Mouse (Mus musculus) spleen, adult 2 months (tissue): ENCODE measurements around the gene Dvl2. TPM values are rescaled to one million over a fixed set of nuclear protein-coding genes. Genes with fewer than 3 reads are reported as not detected.

ENCODE experiments used
- DNase-seq, 2 experiments: peaks; one replicate each; pipeline versions ENCODE4 v3.0.0 to v3.0.0-alpha.2; 2012 to 2021; ENCODE audit warnings: low spot score in 2 of 2, low read depth in 1 of 2
- H3K27ac ChIP-seq: fragments of 200-500 bp; 2 replicates; pipeline ENCODE4 v1.5.1; 2012; ENCODE audit warnings: low read length, inconsistent platforms; ENCODE audit not compliant: insufficient read depth
- H3K27me3 ChIP-seq: fragments of 200-500 bp; 2 replicates; pipeline ENCODE4 v1.6.1; 2012; ENCODE audit warnings: mild to moderate bottlenecking, moderate library complexity, low read length, inconsistent platforms; ENCODE audit not compliant: control insufficient read depth, insufficient read depth
- H3K36me3 ChIP-seq: fragments of 200-500 bp; 2 replicates; pipeline ENCODE4 v1.6.1; 2012; ENCODE audit warnings: mild to moderate bottlenecking, low read length, inconsistent platforms; ENCODE audit not compliant: control insufficient read depth, insufficient read depth
- H3K4me1 ChIP-seq: fragments of 200-500 bp; 2 replicates; pipeline ENCODE4 v1.6.1; 2011; ENCODE audit warnings: inconsistent platforms; ENCODE audit not compliant: control insufficient read depth, insufficient read depth, insufficient read length
- H3K4me3 ChIP-seq: fragments of 200-500 bp; 2 replicates; pipeline ENCODE4 v1.5.1; 2011; ENCODE audit warnings: mild to moderate bottlenecking, inconsistent platforms; ENCODE audit not compliant: insufficient read depth, insufficient read length; ENCODE audit errors: extremely low read depth
- CTCF ChIP-seq: fragments of 200-500 bp; IDR thresholded peaks from 2 replicates; pipeline ENCODE4 v1.5.1; 2011; ENCODE audit warnings: mild to moderate bottlenecking, inconsistent platforms; ENCODE audit not compliant: insufficient read depth, insufficient read length, insufficient replicate concordance; ENCODE audit errors: extremely low read depth
- POLR2A ChIP-seq: fragments of 200-500 bp; IDR thresholded peaks from 2 replicates; pipeline ENCODE4 v1.6.1; 2011; ENCODE audit warnings: low read depth, low read length, inconsistent platforms
- WGBS: fragments of 180-500 bp; shearing (Covaris S2); methylation state at CpG from one replicate; pipeline ENCODE4 v1.1.7; 2018; 5-methylcytosine and 5-hydroxymethylcytosine counted together
- polyA plus RNA-seq: library from polyadenylated mRNA; depleted of rRNA; stranded (reverse); fragments of >200 nt; gene quantifications from 2 replicates; pipeline ENCODE4 v1.2.3, GENCODE M21; 2012

Gene Dvl2
- polyA plus RNA-seq, 1 experiment: 22.3 TPM

GRCm38 (mm10) chr11:70042309-70043085 lies 42.1 kb downstream of the Dvl2 start:
- Histone ChIP-seq H3K4me3 (no peak overlapping the region), H3K4me1 (peaks cover 3% of the 10 kb centered on the region; the same call in 1 of the 2 replicates), H3K27me3 (no peaks in the 10 kb centered on the region), H3K36me3 (no peaks in the 10 kb centered on the region), H3K27ac (no peak overlapping the region)
- no peak for DNase-seq
- TF ChIP-seq POLR2A (no peak), CTCF (no peak)
- WGBS: 94% methylated on average over 23 of the region's 23 CpGs

DNA sequence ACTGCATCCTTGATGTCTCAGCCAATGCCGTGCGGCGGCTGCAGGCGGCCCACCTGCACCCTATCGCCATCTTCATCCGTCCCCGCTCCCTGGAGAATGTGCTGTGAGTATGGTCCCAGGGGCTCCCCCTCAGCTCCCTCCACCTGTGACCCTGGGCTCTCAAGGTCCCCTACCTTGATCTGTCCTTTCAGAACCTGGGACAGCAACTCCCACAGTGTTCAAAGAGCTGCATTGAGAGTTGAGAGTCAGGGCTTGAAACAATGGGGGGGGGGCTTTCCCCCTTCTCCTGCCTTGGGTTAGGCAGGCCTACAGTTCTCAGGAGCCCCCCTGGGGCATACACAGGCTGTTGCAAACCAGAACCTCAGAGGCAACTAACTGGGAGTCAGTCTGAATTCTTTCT lies 43.3 kb downstream of the Dvl2 start:
- TF ChIP-seq CTCF: no peak
- no peak for TF ChIP-seq POLR2A
- Histone ChIP-seq H3K4me1 (no peaks in the 10 kb centered on the region), H3K27ac (no peak overlapping the region), H3K36me3 (no peaks in the 10 kb centered on the region), H3K27me3 (no peaks in the 10 kb centered on the region), H3K4me3 (no peak overlapping the region)
- DNase-seq: no peak
- 99% methylated on average over 7 of the region's 7 CpGs for WGBS

DNA sequence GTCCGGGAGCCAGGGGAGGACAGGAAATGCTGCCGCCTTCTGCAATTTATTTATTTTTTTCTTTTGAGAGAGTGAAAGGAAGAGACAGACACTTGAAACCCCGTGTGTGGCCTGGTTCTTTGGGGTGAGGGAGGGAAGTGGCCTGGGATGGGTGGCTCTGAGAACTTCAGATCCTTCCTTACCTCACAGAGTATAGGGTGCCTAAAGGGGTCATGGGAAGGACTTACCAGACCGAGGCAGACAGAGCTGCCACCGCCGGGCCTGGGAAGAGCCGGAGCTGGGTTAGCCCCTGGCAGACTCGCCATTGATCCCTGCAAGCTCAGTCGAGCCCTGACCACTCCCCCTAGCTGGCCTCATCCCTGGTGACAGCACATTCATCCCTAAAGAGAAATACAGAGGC lies 45.0 kb downstream of the Dvl2 start:
- H3K4me1 ChIP-seq: no peaks in the 10 kb centered on the region
- no peak overlapping the region for H3K27ac ChIP-seq
- no peak for DNase-seq
- WGBS: 79% methylated on average over 9 of the region's 9 CpGs
- H3K36me3 ChIP-seq: no peaks in the 10 kb centered on the region
- no peaks in the 10 kb centered on the region for H3K27me3 ChIP-seq
- TF ChIP-seq CTCF: no peak
- no peak for TF ChIP-seq POLR2A
- no peak overlapping the region for H3K4me3 ChIP-seq

DNA sequence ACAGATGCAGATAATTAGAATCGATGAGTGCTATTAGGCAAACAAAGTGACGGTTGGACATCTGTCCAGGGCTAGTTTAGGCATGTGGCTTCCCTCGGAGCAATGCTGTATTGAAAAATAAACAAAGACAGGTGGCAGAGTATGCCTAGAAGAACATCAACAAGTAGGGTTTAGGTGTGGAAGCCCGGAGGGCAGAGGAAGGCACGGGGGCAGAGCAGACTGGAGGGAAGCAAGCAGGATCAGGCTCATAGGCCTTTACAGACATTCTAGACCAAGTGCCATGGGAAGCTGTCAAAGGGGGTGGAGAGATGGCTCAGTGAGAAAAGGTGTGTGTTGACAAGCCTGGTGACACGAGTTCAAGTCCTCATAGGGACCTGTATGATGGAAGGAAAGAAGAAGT lies 49.0 kb downstream of the Dvl2 start:
- H3K27me3 ChIP-seq: no peaks in the 10 kb centered on the region
- DNase-seq: no peak
- H3K4me1 ChIP-seq: no peaks in the 10 kb centered on the region
- 82% methylated on average over 6 of the region's 6 CpGs for WGBS
- no peak overlapping the region for H3K4me3 ChIP-seq
- no peak overlapping the region for H3K27ac ChIP-seq
- TF ChIP-seq CTCF (no peak), POLR2A (no peak)
- no peaks in the 10 kb centered on the region for H3K36me3 ChIP-seq

DNA sequence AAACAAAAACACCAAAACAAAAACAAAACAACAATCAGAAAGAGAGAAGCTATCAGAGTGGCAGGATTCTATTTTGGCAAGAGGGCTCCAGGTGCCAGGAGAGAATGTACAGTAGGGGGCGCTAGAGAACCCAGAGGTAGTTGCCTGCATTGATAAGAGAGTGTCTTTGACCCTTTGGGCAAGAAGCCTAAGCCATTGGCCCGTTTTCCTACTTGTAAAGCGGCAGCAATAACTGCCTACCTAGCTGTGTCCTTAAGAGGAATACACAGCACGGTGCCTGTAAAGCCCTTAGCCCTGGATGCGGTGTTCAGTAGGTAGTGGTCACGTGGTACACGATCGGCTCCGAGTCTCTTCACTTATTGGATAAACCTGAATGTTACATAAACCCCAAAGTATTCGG lies 49.4 kb downstream of the Dvl2 start:
- no peak overlapping the region for H3K27ac ChIP-seq
- TF ChIP-seq CTCF: no peak
- TF ChIP-seq POLR2A: no peak
- no peaks in the 10 kb centered on the region for H3K36me3 ChIP-seq
- DNase-seq: no peak
- no peaks in the 10 kb centered on the region for H3K4me1 ChIP-seq
- WGBS: 65% methylated on average over 10 of the region's 10 CpGs
- no peaks in the 10 kb centered on the region for H3K27me3 ChIP-seq
- no peak overlapping the region for H3K4me3 ChIP-seq

GRCm38 (mm10) chr11:70053156-70053555 lies 52.8 kb downstream of the Dvl2 start:
- Histone ChIP-seq H3K4me1 (no peaks in the 10 kb centered on the region), H3K27me3 (no peaks in the 10 kb centered on the region), H3K27ac (no peak overlapping the region), H3K36me3 (no peaks in the 10 kb centered on the region), H3K4me3 (no peak overlapping the region)
- 85% methylated on average over 7 of the region's 7 CpGs for WGBS
- no peak for DNase-seq
- TF ChIP-seq POLR2A (no peak), CTCF (no peak)

- H3K27ac ChIP-seq: no peak within 1 kb of the TSS
- H3K4me3 ChIP-seq: no peak within 1 kb of the TSS
- TF ChIP-seq CTCF (no peak), POLR2A (no peak)
- WGBS: 94% methylated on average over 10 of the region's 10 CpGs
- no peak for DNase-seq
- H3K4me1 ChIP-seq: no peaks in the 10 kb centered on the region
- H3K27me3 ChIP-seq: no peaks in the 10 kb centered on the region
- H3K36me3 ChIP-seq: no peaks in the 10 kb centered on the region
Measured at GRCm38 (mm10) chr11:70053898-70054570, 53.6 kb downstream of the Dvl2 start, which contains the start of gene Asgr1. TSS of gene Asgr1 (plus strand) at chr11:70054085.
